Mouse (Mus musculus) kidney, adult 2 months (tissue): ENCODE data around the gene Cdkl5.

Experiments used
- CTCF ChIP-seq: fragments of 200-500 bp; conservative IDR thresholded peaks from 2 replicates; pipeline ENCODE4 v1.5.1; 2011; ENCODE audit warnings: low read depth, mild to moderate bottlenecking, control low read depth, low read length, moderate library complexity, mixed read lengths; ENCODE audit not compliant: insufficient read depth, insufficient read length
- POLR2A ChIP-seq: fragments of 200-500 bp; IDR thresholded peaks from one replicate; pipeline ENCODE4 v1.6.1; 2011; ENCODE audit warnings: low read depth, low read length, control low read depth

DNA sequence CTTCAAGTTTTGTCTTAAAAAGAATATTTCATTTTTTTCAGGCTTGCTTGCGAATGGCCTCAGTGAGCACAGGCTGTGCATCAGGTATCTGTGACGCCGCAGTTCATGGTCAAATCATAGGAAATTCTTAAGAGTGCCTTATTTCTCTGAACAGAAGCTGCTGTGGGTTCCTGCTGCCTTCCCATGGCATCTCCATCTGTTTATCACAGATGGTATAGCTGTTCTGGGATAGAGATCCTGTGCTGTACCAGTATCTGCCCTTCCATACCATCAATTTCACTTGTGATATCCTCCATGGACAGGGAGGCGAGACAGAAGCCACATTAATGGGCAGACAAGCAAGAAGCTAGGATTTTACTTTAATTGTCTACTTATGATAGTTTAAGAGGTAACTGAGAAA is 127.9 kb downstream of the Cdkl5 start:
- TF ChIP-seq CTCF, result no peak
- TF ChIP-seq POLR2A, result no peak
